Mouse (Mus musculus) limb, embryonic 10.5 days (tissue): Measurements from ENCODE around the gene Gm13304. TPM values are rescaled to one million over a fixed set of nuclear protein-coding genes. Genes with fewer than 3 reads are reported as not detected.
"Not testable (repeated sequence)": the region's sequence is repeated elsewhere in the genome, so short reads cannot be mapped to it uniquely, and the experiment has no call there.

Source experiments
- DNase-seq: peaks from one replicate; pipeline ENCODE4 v3.0.0-alpha.2; 2017; ENCODE audit warnings: low spot score
- H3K27ac ChIP-seq: fragments of 300-500 bp; sonication (generic); 2 replicates; pipeline ENCODE4 v1.5.1; 2016; ENCODE audit warnings: mild to moderate bottlenecking
- H3K27me3 ChIP-seq: fragments of 300-500 bp; sonication (generic); 2 replicates; pipeline ENCODE4 v1.6.1; 2016; ENCODE audit warnings: low read depth, mild to moderate bottlenecking; ENCODE audit not compliant: poor library complexity, severe bottlenecking
- H3K36me3 ChIP-seq: fragments of 300-500 bp; sonication (generic); 2 replicates; pipeline ENCODE4 v1.6.1; 2016; ENCODE audit warnings: mild to moderate bottlenecking, moderate library complexity
- H3K4me1 ChIP-seq: fragments of 300-500 bp; sonication (generic); 2 replicates; pipeline ENCODE4 v1.6.1; 2016
- H3K4me3 ChIP-seq: fragments of 300-500 bp; sonication (generic); 2 replicates; pipeline ENCODE4 v1.5.1; 2016; ENCODE audit warnings: mild to moderate bottlenecking, moderate library complexity
- H3K9me3 ChIP-seq: fragments of 300-500 bp; sonication (generic); replicated peaks from 2 replicates; pipeline ENCODE4 v1.6.1; 2016; ENCODE audit warnings: mild to moderate bottlenecking
- WGBS: fragments of 180-500 bp; shearing (Covaris S2); methylation state at CpG from one replicate; pipeline ENCODE4 v1.1.7; 2016; 5-methylcytosine and 5-hydroxymethylcytosine counted together
- polyA plus RNA-seq: library from polyadenylated mRNA; unstranded; fragments of >200 nt; fragmentation: Nextera tagmentation; extraction: Ambion mirVana; gene quantifications from 2 replicates; pipeline ENCODE4 v1.2.1, GENCODE M21; 2016

Gm13304 gene
- polyA plus RNA-seq = 1.2 TPM in 1 of 2 replicates, not detected in the other

GRCm38 (mm10) chr4:42114517-42114916, at the start of gene Gm13304:
Gene Gm13304, plus strand, starts transcription at chr4:42114817.
- WGBS = no CpG with 5 or more reads among the region's 5 CpGs
- not testable (repeated sequence) for H3K27ac ChIP-seq, H3K4me1 ChIP-seq, H3K9me3 ChIP-seq, H3K36me3 ChIP-seq, H3K27me3 ChIP-seq, H3K4me3 ChIP-seq, DNase-seq

GRCm38 (mm10) chr4:42090907-42091306, 23.7 kb upstream of the Gm13304 start, which contains the start of gene Gm3893:
Gene Gm3893, plus strand, starts transcription at chr4:42091207.
- not testable (repeated sequence) for H3K36me3 ChIP-seq, DNase-seq, H3K27ac ChIP-seq, H3K4me3 ChIP-seq, H3K9me3 ChIP-seq, H3K27me3 ChIP-seq, H3K4me1 ChIP-seq
- WGBS = no CpG with 5 or more reads among the region's 2 CpGs

- H3K4me3 ChIP-seq, H3K27ac ChIP-seq, H3K27me3 ChIP-seq, H3K4me1 ChIP-seq, H3K9me3 ChIP-seq, H3K36me3 ChIP-seq, DNase-seq: not testable (repeated sequence)
- WGBS = no CpG with 5 or more reads among the region's 9 CpGs
These were observed 38.5 kb downstream of the Gm13304 start, which contains the start of gene Gm13306 for GRCm38 (mm10) chr4:42153136-42153535. Gene Gm13306, plus strand, starts transcription at chr4:42153436.

Other genes with a start within 250 kb of the Gm13304 start
- gene Gm21541, start 211.2 kb upstream of the Gm13304 start, polyA plus RNA-seq = not detected in 2 replicates
- 1.0 and 1.1 TPM in 2 replicates for gene Gm20878, start 173.2 kb upstream of the Gm13304 start, polyA plus RNA-seq
- 0.04 TPM in 1 of 2 replicates, not detected in the other for gene Fam205a4, start 148.8 kb upstream of the Gm13304 start, polyA plus RNA-seq
- not detected in 2 replicates for gene Gm21093, start 80.1 kb upstream of the Gm13304 start, polyA plus RNA-seq
- gene Gm3893, start 23.6 kb upstream of the Gm13304 start, polyA plus RNA-seq = not detected in 2 replicates
- gene Gm13306, start 38.6 kb downstream of the Gm13304 start, polyA plus RNA-seq = not detected in 2 replicates
- not detected in 2 replicates for gene Gm13305, start 53.8 kb downstream of the Gm13304 start, polyA plus RNA-seq
- gene Gm10600, start 125.8 kb downstream of the Gm13304 start, polyA plus RNA-seq = not detected in 2 replicates
- not detected in 2 replicates for gene Ccl21b, start 140.9 kb downstream of the Gm13304 start, polyA plus RNA-seq
- not detected in 2 replicates for gene Gm21953, start 179.4 kb downstream of the Gm13304 start, polyA plus RNA-seq
- not detected in 2 replicates for gene Fam205a3, start 203.5 kb downstream of the Gm13304 start, polyA plus RNA-seq